Mouse (Mus musculus) ovary, postnatal 10 days (tissue): ENCODE data around the gene Sergef.
"Not testable (repeated sequence)": the region's sequence is repeated elsewhere in the genome, so short reads cannot be mapped to it uniquely, and the experiment has no call there.

Source experiments
- DNase-seq: peaks from one replicate; pipeline ENCODE4 v3.0.0; 2022; ENCODE audit warnings: low spot score

Sergef gene

DNA sequence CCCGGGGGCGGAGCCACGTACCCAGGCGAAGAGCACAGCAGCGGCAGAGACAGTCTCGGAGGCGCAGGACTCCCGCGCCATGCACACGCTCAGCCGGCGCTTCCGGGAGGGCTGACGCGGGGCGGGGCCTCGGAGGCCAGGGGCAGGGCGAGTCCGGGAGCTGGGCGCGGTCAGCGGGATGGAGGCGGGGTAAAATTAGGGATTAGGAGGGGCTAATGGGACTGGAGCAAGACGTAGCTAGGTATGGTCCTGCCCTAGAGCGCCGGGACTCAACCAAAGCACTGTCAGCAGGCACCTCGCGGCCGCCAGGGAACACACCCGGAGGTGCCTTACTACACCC is at the start of gene Sergef:
Gene Sergef (minus strand): TSS at position 116 of the 340 bp plus-strand sequence.
- DNase-seq = peak; percentile 58

DNA sequence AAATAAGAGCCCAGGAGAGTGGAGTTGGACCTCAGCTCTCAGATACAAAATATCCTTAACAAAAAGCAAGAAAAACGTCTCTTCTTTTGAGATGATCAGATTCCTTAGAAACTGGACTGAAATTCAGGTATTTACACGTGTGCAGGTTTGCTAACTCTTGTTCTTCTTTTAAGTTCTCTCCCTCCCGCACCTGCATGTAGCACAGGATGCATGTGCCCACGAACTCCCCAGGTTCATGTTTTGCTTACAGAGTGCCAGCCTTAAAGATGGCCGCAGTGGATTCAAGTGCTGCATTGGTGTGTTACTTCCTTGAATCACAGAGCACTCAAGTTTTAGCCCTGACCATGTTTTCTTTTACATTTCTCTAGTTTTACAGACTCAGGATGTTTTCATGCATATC is 47.2 kb upstream of the Sergef start:
- DNase-seq = no peak

DNA sequence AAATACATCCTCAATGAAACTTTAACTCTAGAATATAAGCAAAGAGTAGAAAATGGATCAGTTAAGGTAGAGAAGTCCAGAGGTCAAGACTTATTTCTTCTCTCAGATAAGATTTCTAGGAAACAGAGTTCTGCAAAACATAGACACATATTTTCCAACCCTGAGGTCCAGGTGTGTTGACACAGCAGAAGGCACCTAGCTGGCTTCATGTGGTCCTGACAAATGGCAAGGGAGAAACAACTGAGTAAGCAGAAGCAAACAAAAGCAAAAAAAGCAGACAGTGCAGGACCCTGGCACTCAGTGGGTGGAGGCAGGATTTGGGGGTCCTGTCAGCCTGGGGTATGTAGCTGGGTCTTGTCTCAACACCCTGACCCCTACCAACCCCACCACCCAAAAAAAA is 41.1 kb upstream of the Sergef start:
- no peak for DNase-seq

DNA sequence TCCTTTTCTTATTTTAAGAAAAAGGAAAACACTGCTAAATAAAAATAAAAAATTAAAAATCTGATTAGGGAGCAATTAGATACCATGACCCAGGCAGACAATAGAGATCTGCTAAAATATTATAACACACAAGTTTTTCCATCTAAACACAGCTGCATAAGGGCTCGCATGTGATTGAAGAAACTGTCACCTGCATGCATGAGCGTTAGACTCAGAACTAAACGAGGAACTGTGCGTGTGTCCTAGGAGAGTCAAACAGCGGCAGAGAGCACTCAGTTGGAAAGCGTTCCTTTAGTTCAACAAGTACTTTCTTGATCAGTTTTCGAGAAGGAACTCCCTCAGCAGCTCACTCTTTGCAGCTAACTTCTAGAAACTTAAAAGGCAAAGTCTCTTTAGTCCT is 39.4 kb upstream of the Sergef start:
- not testable (repeated sequence) for DNase-seq

- no peak for DNase-seq
These were observed 38.8 kb upstream of the Sergef start for GRCm38 (mm10) chr7:46678417-46678816.

DNA sequence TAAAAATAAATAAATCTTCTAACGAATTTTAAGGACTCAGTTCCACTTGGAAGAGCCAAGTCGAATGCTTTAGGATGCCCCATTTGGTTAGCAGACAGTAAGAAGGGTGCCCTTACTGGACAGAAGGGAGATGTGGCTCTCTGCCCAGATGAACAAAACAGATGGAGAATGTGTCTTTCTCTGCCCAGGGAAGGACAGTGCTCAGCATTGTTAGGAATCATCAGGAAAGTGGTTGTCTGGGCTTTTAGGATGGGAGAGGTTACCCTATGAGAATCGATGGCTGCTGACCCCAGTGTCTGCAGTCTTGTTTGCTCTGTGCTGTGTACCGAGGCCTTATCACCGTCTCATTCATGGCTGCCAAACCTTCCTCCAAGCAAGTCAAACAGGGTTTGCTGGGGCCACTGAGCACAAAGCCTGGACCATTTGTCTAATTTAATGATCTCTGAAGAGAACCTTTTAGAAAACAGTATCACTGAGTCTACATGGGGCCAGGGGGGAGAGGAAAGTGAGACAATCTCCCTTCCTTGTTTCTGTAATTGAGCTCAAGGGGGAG is 37.3 kb upstream of the Sergef start:
- no peak for DNase-seq

DNA sequence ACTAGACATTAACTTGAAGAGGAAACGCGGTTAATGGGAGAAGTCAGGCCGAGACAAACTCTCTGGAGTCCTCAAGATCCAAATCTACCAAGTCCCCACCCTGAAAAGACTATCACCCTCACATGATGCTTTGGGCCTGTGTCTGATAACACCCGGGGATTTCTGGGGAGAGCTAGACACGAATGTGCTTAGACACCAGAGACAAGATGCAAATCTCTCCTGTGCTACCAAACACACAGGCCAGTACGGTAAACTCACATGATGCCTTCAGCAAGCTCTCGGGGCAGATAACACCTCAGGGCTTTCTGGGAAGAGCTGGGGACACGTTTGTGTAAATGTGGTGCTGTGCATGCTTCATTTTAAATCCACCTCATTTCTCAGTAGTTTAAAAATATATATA is 36.3 kb upstream of the Sergef start:
- no peak for DNase-seq

GRCm38 (mm10) chr7:46675061-46675460 is 35.5 kb upstream of the Sergef start:
- DNase-seq = no peak

GRCm38 (mm10) chr7:46672160-46672672 is 32.6 kb upstream of the Sergef start, which contains the start of gene Tph1:
Tph1 (minus strand) TSS chr7:46672537.
- no peak for DNase-seq

DNA sequence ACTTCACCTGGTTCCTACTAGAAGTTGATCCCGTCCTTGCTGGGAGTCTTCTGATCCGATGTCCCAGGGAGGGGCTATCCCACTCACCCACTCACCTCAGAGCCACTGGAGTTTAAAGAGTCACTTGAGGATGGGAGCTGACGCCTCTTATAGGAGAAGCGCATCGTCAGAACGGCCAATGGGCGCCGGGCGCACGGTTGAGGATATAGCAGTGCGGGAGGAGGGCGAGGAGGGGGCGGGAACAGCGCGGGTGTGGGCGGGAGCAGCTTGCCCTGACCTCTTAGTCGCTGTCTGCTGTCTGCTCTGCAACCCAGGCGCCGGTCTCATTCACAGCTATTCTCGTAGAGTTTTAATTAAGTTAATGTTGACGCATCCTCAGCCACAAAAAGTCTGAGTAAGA is 27.6 kb upstream of the Sergef start:
- no peak for DNase-seq

DNA sequence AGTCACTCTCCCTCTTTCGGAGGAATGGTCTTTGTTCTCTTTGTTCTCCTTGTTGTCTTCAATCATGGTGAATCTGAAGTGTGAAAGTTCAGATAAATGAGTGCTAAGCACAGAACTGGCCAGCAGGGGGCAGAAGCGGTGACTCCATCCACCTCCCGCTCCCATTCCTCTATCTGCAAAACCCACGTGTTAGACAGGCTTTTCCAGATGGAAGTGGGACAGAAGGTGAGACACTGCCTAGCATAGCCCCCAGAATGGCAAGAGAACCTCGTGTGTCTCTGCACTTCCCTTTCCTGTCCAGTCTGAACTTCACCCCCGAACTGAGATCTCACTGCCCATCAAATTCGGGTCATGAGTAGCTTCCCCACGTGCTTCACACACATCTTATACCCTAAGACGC is 25.6 kb upstream of the Sergef start:
- no peak for DNase-seq

GRCm38 (mm10) chr7:46661591-46662090 is 22.0 kb upstream of the Sergef start:
- no peak for DNase-seq

GRCm38 (mm10) chr7:46652279-46652678 is 12.7 kb upstream of the Sergef start:
- no peak for DNase-seq

DNA sequence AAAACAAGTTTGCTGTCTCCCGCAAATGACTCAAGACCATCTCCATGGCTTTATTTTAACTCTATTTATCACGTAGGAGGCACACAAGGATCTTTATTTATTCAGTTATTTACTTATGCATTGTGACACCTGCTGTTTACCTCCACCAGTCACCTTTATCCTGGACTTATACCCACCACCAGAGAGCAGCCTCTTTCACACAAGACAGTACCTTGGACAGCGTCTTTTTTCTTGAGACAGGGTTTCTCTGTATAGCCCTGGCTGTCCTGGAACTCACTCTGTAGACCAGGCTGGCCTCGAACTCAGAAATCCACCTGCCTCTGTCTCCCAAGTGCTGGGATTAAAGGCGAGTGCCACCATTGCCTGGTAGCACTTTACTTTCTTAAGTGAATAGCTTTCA is 10.6 kb upstream of the Sergef start:
- DNase-seq = not testable (repeated sequence)

- DNase-seq = no peak
These were observed 9.0 kb upstream of the Sergef start for GRCm38 (mm10) chr7:46648431-46649140.

DNA sequence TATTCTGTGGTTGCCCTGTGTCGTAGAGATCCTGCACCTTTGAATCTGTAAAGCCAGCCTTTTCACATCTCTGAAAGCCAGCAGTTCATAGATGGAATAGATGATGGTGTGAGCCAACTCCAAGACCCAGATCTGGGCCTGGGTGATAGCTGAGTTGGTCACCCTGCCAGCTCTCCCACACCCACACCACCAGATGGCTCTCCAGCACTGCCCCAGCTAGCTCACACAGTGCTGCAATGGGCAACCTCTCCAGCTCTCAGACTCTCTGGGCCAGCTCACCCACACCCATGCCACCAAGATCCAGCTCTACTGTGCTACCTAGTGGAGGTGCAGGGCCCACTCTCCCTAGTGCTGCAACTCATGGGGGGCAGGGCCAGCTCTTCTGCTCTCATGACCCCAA is 3.6 kb upstream of the Sergef start:
- no peak for DNase-seq

- no peak for DNase-seq
These were observed 455 bp upstream of the Sergef start for GRCm38 (mm10) chr7:46640062-46640461.

DNA sequence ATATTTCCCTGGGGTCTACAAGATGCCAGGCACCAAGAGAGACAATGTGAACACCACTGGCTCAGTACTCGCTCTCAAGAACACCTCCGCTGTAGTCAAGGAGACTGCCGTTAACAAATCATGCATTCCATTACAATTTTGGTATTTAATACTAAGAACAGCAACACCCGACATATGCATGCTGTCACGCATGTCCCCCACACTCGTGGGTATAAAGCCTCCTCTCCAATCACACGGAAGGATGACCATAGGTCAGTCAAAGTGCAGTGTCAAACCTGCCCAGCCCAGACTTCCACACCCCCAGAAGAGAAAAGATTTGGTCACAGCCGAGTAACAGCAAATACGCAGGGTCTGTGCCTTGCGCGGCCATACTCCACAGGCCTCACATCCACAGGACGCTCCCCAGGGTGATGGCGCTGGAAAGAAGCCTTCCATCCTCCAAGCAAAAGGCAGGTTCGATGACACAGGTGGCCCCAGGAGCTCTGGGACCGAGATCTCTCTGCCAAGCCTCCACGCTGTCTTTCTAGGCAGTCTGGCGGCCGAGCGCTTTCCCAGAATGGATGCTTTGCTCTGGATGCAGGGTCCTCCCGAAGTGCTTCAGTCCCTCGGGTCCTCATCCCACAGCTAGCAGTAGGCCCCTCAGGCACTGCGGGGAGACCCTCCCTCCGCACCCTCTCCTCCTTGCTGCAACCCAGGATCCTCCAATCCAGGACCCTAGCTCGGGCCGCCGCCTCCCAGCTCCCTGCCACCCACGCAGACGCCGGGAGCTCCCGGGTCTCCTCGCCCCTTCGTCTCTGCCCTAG is 517 bp downstream of the Sergef start:
- DNase-seq = peak; percentile 2

DNA sequence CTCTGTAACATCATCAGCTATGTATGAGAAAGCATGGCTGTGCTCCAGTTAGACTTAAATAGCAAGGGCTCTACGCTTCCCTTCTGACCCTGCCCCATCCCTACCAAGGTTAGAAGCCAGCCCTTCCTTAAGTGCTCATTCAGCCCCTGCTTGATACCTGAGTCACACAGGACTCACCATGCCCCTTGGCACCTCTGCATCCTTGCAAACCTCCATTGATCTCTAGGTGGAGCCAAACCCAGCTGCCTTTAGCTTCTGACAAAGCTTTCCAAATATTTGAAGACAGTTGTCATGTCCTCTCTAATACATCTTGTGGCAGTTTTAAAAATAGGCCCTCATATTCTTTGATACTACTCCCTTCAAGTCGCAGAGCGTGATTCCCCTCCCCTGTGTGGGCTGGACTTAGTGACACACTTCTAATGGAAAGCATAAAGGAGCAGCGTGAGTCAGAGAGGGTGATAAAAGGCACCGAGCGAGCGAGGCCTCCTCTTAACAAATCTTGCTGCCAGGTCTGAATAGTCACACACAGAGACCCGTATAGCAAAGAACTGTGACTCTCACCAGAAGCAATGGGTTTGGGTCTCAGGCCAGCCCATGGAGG is 11.1 kb downstream of the Sergef start:
- DNase-seq = no peak

GRCm38 (mm10) chr7:46623979-46624378 is 15.6 kb downstream of the Sergef start:
- DNase-seq = no peak

DNA sequence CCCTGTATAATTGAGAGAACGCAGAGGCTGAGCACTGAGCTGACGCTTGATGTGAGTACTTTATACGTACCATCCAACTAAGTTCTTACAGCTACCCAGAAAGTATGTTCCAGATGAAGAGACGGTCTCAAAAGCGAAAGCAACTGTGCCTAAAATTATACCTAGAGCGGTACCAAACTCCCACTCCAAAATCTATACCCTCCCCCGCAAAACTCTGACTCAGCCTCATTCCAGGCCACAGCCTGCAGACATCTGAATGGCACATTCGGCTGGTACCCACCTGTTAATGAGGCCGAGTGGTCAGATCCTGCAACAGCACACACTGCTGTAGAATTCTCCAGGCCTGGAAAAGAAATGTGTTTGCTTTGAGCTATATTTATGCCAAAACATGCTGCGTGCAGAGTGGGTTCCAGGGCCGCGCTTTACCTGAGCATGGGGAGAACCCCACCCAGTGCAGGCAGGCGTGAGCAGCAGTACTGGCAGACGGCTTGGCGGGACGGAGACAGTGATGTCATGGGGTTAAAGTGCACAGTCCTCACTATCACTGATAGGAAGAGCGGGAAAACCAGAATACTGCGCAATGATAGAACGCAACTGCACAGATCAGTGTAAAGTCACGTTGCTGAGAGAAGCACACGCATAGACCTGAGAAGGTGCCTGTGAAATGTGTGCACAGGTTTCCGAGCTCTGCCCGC is 21.0 kb downstream of the Sergef start:
- DNase-seq = no peak
